Mouse (Mus musculus): ENCODE measurements around the gene Bcar3.

The Bcar3 gene

GRCm38 (mm10) chr3:122511721-122512619 lies 218.0 kb downstream of the Bcar3 start:
- no peak for DNase-seq (ENCODE audit: low spot score)

DNA sequence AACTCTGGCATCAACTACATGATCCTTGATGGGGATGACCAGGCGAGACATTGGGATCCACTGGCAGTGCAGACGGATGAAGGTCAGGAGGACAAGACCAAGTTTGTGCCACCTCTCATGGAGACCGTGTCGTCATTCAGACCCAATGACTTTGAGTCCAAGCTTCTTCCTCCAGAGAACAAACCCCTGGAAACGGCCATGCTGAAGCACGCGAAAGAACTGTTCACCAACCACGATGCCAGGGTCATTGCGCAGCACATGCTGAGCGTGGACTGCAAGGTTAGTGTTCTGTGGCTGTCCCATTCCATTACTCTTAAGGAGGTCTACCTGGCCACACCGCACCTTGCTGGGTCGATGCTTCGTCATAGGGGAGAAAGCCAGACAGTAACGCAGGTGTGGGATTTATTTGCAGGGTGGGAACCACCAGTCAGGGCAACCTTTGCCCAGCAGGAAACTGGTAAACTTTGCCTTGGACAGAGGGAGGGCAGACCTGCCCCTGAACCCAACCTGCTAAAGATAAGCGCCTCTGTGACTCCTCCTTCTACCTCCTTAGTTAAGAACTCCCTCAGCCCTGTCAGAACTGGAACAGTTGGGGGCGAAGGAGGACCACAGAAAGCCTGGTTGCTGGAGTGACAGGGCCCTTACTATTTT lies 218.9 kb downstream of the Bcar3 start:
- DNase-seq (ENCODE audit: low spot score), result no peak

- no peak for DNase-seq (ENCODE audit: low spot score)
These were observed 221.8 kb downstream of the Bcar3 start for GRCm38 (mm10) chr3:122515568-122516326.

GRCm38 (mm10) chr3:122516327-122516695 lies 222.4 kb downstream of the Bcar3 start:
- no peak for DNase-seq (ENCODE audit: low spot score)

DNA sequence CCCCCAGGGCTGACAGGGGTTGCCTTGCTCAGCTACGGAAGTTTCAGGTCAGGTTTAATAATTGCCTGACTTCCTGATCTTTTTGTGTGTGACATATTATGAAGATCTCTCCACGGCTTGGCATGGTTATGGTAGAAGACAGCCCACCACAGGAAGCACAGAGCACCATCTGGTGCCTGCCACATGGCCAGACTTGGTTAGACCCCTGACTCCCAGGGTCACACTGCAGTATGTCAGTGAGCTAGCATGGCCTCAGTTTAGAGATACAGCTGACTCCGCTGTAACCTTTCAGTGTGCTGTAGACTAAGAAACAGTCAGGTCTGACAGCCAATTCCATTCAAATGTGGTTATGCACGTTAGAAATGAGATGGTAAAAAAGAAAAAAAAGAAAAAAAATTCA lies 223.8 kb downstream of the Bcar3 start:
- DNase-seq (ENCODE audit: low spot score), result no peak

- no peak for DNase-seq (ENCODE audit: low spot score)
These were observed 224.3 kb downstream of the Bcar3 start for GRCm38 (mm10) chr3:122518231-122518736.

GRCm38 (mm10) chr3:122519082-122519481 lies 225.1 kb downstream of the Bcar3 start:
- no peak for DNase-seq (ENCODE audit: low spot score)

DNA sequence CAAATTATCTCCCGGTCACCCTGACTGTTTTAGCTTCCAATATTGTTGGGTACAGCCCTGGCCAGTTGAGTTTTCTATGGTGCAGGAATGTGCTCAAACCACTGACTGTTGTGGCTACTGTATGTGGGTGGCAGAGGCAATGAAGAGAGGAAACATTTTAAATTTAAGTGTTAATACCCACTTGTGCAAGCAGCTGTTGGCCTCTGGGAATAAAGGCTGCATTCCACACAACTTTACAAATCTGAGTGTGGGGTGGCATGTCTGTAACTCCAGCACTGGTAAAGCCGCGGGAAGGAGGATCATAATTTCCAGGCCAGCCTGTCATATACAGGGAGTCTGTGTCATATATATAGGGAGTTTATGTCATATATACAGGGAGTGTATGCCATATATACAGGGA lies 226.4 kb downstream of the Bcar3 start:
- DNase-seq (ENCODE audit: low spot score), result no peak

GRCm38 (mm10) chr3:122520875-122521274 lies 226.9 kb downstream of the Bcar3 start:
- no peak for DNase-seq (ENCODE audit: low spot score)

DNA sequence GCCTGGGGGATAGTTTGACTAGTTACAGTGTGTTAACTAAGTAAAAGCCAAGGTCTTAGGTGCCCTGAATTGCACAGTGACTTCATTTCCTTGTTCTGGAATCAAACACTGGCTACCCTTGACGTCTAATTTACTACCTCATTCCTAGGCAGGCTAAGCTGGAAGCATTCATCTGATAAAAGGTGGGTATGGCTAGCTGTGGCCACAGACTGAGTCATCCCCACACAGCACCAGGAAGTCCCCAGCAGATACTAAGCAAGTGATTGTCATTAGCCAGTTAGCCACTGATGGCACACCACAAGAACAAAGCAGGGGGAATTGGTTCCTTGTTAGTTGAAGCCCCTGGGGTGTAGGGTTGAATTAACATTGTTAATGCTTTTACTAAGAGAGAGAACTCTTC lies 227.4 kb downstream of the Bcar3 start:
- DNase-seq (ENCODE audit: low spot score), result no peak

- DNase-seq (ENCODE audit: low spot score), result no peak
These were observed 234.5 kb downstream of the Bcar3 start for GRCm38 (mm10) chr3:122528477-122528876.

GRCm38 (mm10) chr3:122535938-122536703 lies 242.2 kb downstream of the Bcar3 start:
- DNase-seq (ENCODE audit: low spot score), result no peak

DNA sequence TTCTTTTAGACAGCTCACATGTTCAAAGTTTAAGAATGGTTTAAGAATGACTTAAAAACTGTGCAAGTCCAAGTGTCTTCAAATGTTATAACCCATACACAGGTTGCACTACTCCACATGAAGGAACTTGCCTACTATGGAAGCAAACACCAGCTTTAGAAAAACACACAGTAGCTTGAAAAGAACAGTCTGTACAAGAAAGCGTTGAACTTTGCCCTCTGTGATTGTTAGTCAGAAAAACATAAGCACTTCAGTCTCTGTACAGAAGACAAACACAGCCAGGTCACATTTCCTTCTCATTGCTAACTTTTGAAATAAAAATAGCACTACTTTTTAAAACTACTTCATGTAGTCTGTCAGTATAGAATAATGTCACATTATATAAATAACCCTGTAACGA lies 244.9 kb downstream of the Bcar3 start:
- DNase-seq (ENCODE audit: low spot score), result no peak

DNA sequence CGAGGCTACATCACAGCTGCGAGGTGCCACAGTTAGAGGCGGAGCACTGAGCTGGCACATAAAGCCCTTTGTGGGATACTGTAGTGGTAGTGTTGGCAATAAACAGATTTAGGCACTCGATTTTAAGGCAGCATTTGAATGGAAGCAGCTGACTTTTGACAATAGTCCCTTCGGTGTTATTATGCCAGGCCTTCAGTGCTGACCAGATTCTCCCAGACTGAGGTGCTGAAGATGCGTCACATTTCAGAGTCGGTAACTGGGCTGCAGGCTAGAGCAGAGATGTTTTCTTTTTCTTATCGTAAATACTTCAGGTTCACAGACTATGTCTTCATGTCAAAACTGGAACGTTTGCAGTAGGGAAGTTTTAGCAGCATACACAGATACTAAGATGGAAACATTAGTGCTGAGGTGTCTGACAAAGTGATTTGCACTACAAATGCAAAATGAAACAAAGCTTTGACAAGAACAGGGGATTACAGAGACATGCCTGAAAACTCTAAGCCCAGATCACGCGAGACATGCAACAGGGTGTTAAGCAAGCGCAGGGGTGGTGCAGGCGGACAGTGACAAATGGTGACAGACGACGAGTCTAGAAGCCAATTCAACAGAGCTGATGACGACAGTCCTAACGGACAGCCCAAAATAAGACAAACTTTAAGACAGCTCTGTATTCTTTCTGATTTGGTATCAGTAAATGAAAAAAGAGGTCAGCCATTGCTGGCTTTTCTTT lies 246.2 kb downstream of the Bcar3 start:
- DNase-seq (ENCODE audit: low spot score), result no peak

DNA sequence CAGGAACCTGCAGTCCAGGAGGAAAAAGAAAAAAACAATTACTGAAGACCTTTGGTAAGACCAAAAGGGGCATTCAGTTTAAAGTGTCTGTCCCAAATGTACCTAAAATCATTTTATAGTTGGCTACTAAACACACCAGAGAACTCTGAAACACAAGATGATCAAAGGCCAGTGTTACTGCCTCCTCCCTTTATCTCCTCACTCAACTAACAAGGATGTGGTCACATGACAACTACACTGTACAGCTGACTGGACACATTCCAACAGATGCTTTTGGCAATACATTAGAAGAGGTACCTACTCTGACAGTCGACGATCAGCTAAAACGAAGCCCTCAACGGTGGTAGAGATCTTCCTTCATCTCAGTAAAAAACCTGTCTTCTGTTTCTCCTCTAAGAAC lies 247.0 kb downstream of the Bcar3 start:
- no peak for DNase-seq (ENCODE audit: low spot score)

GRCm38 (mm10) chr3:122545346-122545745 lies 251.4 kb downstream of the Bcar3 start:
- no peak for DNase-seq (ENCODE audit: low spot score)

- no peak for DNase-seq (ENCODE audit: low spot score)
These were observed 253.5 kb downstream of the Bcar3 start for GRCm38 (mm10) chr3:122547469-122547868.

- DNase-seq (ENCODE audit: low spot score), result no peak
These were observed 257.2 kb downstream of the Bcar3 start for GRCm38 (mm10) chr3:122551174-122551573.

- DNase-seq (ENCODE audit: low spot score), result no peak
These were observed 263.8 kb downstream of the Bcar3 start for GRCm38 (mm10) chr3:122557766-122558165.

GRCm38 (mm10) chr3:122565285-122565684 lies 271.3 kb downstream of the Bcar3 start:
- no peak for DNase-seq (ENCODE audit: low spot score)

GRCm38 (mm10) chr3:122566112-122566511 lies 272.2 kb downstream of the Bcar3 start:
- DNase-seq (ENCODE audit: low spot score), result no peak

Data from retina, embryonic 14.5 days (tissue).